Mouse (Mus musculus) heart, embryonic 14.5 days (tissue): ENCODE measurements at regions not wholly inside any gene's neighbourhood (a gene's known extent, or its start where the extent isn't known, plus 50 kb on each side); places are given as distances from the start of the nearest gene placed in this dataset.

Source experiments
- ATAC-seq: fragments of 200-750 bp; cut with Nextera tagmentation; 2 replicates; pipeline ENCODE4 v1.8.0; 2017; ENCODE audit warnings: low read depth, moderate TSS enrichment; ENCODE audit not compliant: insufficient number of reproducible peaks, insufficient read depth, low FRiP score
- H3K27ac ChIP-seq, 2 experiments: fragments of 200-500 bp in 1 of 2; fragments of 300-500 bp in 1 of 2; sonication (generic) in 1 of 2; replicated peaks in 1 of 2; 2 replicates each; pipeline ENCODE4 v1.5.1; 2012 to 2014; ENCODE audit warnings: low read depth in 2 of 2, low read length in 2 of 2, control low read depth in 1 of 2, mild to moderate bottlenecking in 1 of 2, mixed read lengths in 1 of 2; ENCODE audit not compliant: control insufficient read depth in 1 of 2, insufficient read depth in 1 of 2
- H3K27me3 ChIP-seq: fragments of 300-500 bp; sonication (generic); 2 replicates; pipeline ENCODE4 v1.6.1; 2014; ENCODE audit warnings: mild to moderate bottlenecking, low read length, control low read depth; ENCODE audit not compliant: control insufficient read depth, insufficient read depth
- H3K36me3 ChIP-seq: fragments of 300-500 bp; sonication (generic); 2 replicates; pipeline ENCODE4 v1.6.1; 2014; ENCODE audit warnings: mild to moderate bottlenecking, control low read depth, low read length, mixed read lengths; ENCODE audit not compliant: control insufficient read depth, insufficient read depth
- H3K4me1 ChIP-seq, 2 experiments: fragments of 200-500 bp in 1 of 2; fragments of 300-500 bp in 1 of 2; sonication (generic) in 1 of 2; 2 replicates each; pipeline ENCODE4 v1.6.1; 2012 to 2014; ENCODE audit warnings: low read length in 2 of 2, control low read depth in 1 of 2, mixed read lengths in 1 of 2; ENCODE audit not compliant: control insufficient read depth in 2 of 2, insufficient read depth in 2 of 2
- H3K4me2 ChIP-seq: fragments of 300-500 bp; sonication (generic); 2 replicates; pipeline ENCODE4 v1.6.1; 2014; ENCODE audit warnings: mild to moderate bottlenecking, low read length
- H3K4me3 ChIP-seq, 2 experiments: fragments of 200-500 bp in 1 of 2; fragments of 300-500 bp in 1 of 2; sonication (generic) in 1 of 2; 2 replicates each; pipeline ENCODE4 v1.5.1; 2012 to 2014; ENCODE audit warnings: low read length in 2 of 2, mild to moderate bottlenecking in 2 of 2, control low read depth in 1 of 2, low read depth in 1 of 2, moderate library complexity in 1 of 2; ENCODE audit not compliant: control insufficient read depth in 1 of 2, insufficient read depth in 1 of 2
- H3K9ac ChIP-seq: fragments of 300-500 bp; sonication (generic); 2 replicates; pipeline ENCODE4 v1.6.1; 2014; ENCODE audit warnings: mild to moderate bottlenecking, low read length
- H3K9me3 ChIP-seq: fragments of 300-500 bp; sonication (generic); 2 replicates; pipeline ENCODE4 v1.6.1; 2016; ENCODE audit warnings: low read length, control low read depth; ENCODE audit not compliant: control insufficient read depth
- WGBS: fragments of 180-500 bp; shearing (Covaris S2); extraction: QIAGEN DNeasy Blood & Tissue Kit; methylation state at CpG from one replicate; pipeline ENCODE4 v1.1.7; 2014; 5-methylcytosine and 5-hydroxymethylcytosine counted together

- H3K4me2 ChIP-seq: no peak overlapping the region
- H3K9me3 ChIP-seq: no peaks in the 10 kb centered on the region
- WGBS: 89% methylated on average over 1 of the region's 1 CpGs
- no peaks in the 10 kb centered on the region for H3K36me3 ChIP-seq
- H3K27ac ChIP-seq: no peak overlapping the region
- ATAC-seq: no peak
- no peak overlapping the region for H3K9ac ChIP-seq
- no peaks in the 10 kb centered on the region for H3K27me3 ChIP-seq
- no peaks in the 10 kb centered on the region for H3K4me1 ChIP-seq
- no peak overlapping the region for H3K4me3 ChIP-seq
Observed at GRCm38 (mm10) chr3:70216096-70216495, 208.7 kb downstream of the Otol1 start.

GRCm38 (mm10) chr3:70218757-70219360, 211.4 kb downstream of the Otol1 start:
- ATAC-seq: no peak
- no peak overlapping the region for H3K9ac ChIP-seq
- no peaks in the 10 kb centered on the region for H3K9me3 ChIP-seq
- no peaks in the 10 kb centered on the region for H3K36me3 ChIP-seq
- H3K4me1 ChIP-seq: no peaks in the 10 kb centered on the region
- no peak overlapping the region for H3K4me2 ChIP-seq
- H3K27ac ChIP-seq: no peak overlapping the region
- no peaks in the 10 kb centered on the region for H3K27me3 ChIP-seq
- WGBS: 75% methylated on average over 4 of the region's 4 CpGs
- H3K4me3 ChIP-seq: no peak overlapping the region

GRCm38 (mm10) chr3:70223443-70224065, 216.1 kb downstream of the Otol1 start:
- WGBS: 56% methylated on average over 3 of the region's 3 CpGs

GRCm38 (mm10) chr3:70224846-70225245, 217.4 kb downstream of the Otol1 start:
- H3K4me1 ChIP-seq: no peaks in the 10 kb centered on the region
- no peak for ATAC-seq

More at GRCm38 (mm10) chr3:70223443-70224065, 216.1 kb downstream of the Otol1 start:
- Histone ChIP-seq H3K9ac (no peak overlapping the region), H3K4me1 (no peaks in the 10 kb centered on the region), H3K27me3 (no peaks in the 10 kb centered on the region), H3K36me3 (no peaks in the 10 kb centered on the region), H3K9me3 (no peaks in the 10 kb centered on the region), H3K4me2 (no peak overlapping the region), H3K27ac (no peak overlapping the region), H3K4me3 (no peak overlapping the region)
- ATAC-seq: no peak

GRCm38 (mm10) chr3:70227165-70227564, 219.8 kb downstream of the Otol1 start:
- Histone ChIP-seq H3K27me3 (no peaks in the 10 kb centered on the region), H3K9ac (no peak overlapping the region), H3K36me3 (no peaks in the 10 kb centered on the region), H3K4me3 (no peak overlapping the region), H3K27ac (no peak overlapping the region), H3K4me1 (no peaks in the 10 kb centered on the region), H3K9me3 (no peaks in the 10 kb centered on the region), H3K4me2 (no peak overlapping the region)
- ATAC-seq: peak; percentile 21; the same call in 1 of the 2 replicates
- 69% methylated on average over 4 of the region's 4 CpGs for WGBS

More at GRCm38 (mm10) chr3:70224846-70225245, 217.4 kb downstream of the Otol1 start:
- H3K9me3 ChIP-seq: no peaks in the 10 kb centered on the region
- H3K4me3 ChIP-seq: no peak overlapping the region
- no peak overlapping the region for H3K27ac ChIP-seq
- no peaks in the 10 kb centered on the region for H3K27me3 ChIP-seq
- H3K36me3 ChIP-seq: no peaks in the 10 kb centered on the region
- WGBS: 88% methylated on average over 6 of the region's 6 CpGs
- no peak overlapping the region for H3K4me2 ChIP-seq
- no peak overlapping the region for H3K9ac ChIP-seq

- H3K4me3 ChIP-seq: no peak overlapping the region
- H3K36me3 ChIP-seq: no peaks in the 10 kb centered on the region
- no peak overlapping the region for H3K9ac ChIP-seq
- no peak for ATAC-seq
- no peaks in the 10 kb centered on the region for H3K9me3 ChIP-seq
- no peaks in the 10 kb centered on the region for H3K4me1 ChIP-seq
- 80% methylated on average over 3 of the region's 3 CpGs for WGBS
- H3K27ac ChIP-seq: no peak overlapping the region
- H3K27me3 ChIP-seq: no peaks in the 10 kb centered on the region
- H3K4me2 ChIP-seq: no peak overlapping the region
Observed at GRCm38 (mm10) chr3:70248655-70249054, 241.2 kb downstream of the Otol1 start.

- no peak for ATAC-seq
- Histone ChIP-seq H3K27ac (no peak overlapping the region), H3K9ac (no peak overlapping the region)
Observed at GRCm38 (mm10) chr3:70249922-70250321, 242.5 kb downstream of the Otol1 start.

GRCm38 (mm10) chr3:70250733-70251132, 243.3 kb downstream of the Otol1 start:
- Histone ChIP-seq H3K9ac (no peak overlapping the region), H3K4me1 (no peaks in the 10 kb centered on the region), H3K9me3 (no peaks in the 10 kb centered on the region), H3K27me3 (no peaks in the 10 kb centered on the region), H3K4me2 (0 out of 2 replicates have a peak overlapping the region, but pooled peaks have one; percentile 13), H3K27ac (no peak overlapping the region), H3K4me3 (no peak overlapping the region), H3K36me3 (no peaks in the 10 kb centered on the region)
- WGBS: 54% methylated on average over 7 of the region's 7 CpGs
- no peak for ATAC-seq

More at GRCm38 (mm10) chr3:70249922-70250321, 242.5 kb downstream of the Otol1 start:
- Histone ChIP-seq H3K36me3 (no peaks in the 10 kb centered on the region), H3K4me1 (no peaks in the 10 kb centered on the region), H3K27me3 (no peaks in the 10 kb centered on the region), H3K9me3 (no peaks in the 10 kb centered on the region), H3K4me2 (no peak overlapping the region), H3K4me3 (no peak overlapping the region)
- 59% methylated on average over 4 of the region's 4 CpGs for WGBS
